Mouse (Mus musculus) left cerebral cortex, adult 18-20 months (tissue): Measurements from ENCODE around the gene Evl. TPM values are rescaled to one million over a fixed set of nuclear protein-coding genes. Genes with fewer than 3 reads are reported as not detected.

ENCODE experiments used
- DNase-seq, 2 experiments: peaks; one replicate each; pipeline ENCODE4 v3.0.0; 2021 to 2022; ENCODE audit warnings: low spot score in 2 of 2, mixed read lengths in 1 of 2
- total RNA-seq, 2 experiments: library from RNA; stranded (reverse); gene quantifications; 2 replicates each; pipeline ENCODE4 v1.2.3; 2021

Evl gene
- total RNA-seq, 2 experiments from 2014 or later: 241 to 261 TPM

GRCm38 (mm10) chr12:108637440-108637839 lies 82.9 kb downstream of the Evl start:
- DNase-seq: no peak

GRCm38 (mm10) chr12:108639126-108639525 lies 84.6 kb downstream of the Evl start:
- DNase-seq: no peak

GRCm38 (mm10) chr12:108642019-108642418 lies 87.5 kb downstream of the Evl start:
- no peak for DNase-seq

GRCm38 (mm10) chr12:108646234-108646633 lies 91.7 kb downstream of the Evl start:
- DNase-seq: no peak

- DNase-seq: no peak
Measured at GRCm38 (mm10) chr12:108647784-108648183, 93.3 kb downstream of the Evl start.

- peak; percentile 39 to 46 for DNase-seq
Measured at GRCm38 (mm10) chr12:108651053-108651660, 96.6 kb downstream of the Evl start.

GRCm38 (mm10) chr12:108653358-108654335 lies 99.1 kb downstream of the Evl start:
- DNase-seq: no peak

- DNase-seq: peak; percentile 27 to 41
Measured at GRCm38 (mm10) chr12:108657350-108657749, 102.8 kb downstream of the Evl start.

GRCm38 (mm10) chr12:108668606-108669235 lies 114.2 kb downstream of the Evl start:
- no peak for DNase-seq

GRCm38 (mm10) chr12:108671541-108671940 lies 117.0 kb downstream of the Evl start:
- no peak for DNase-seq

GRCm38 (mm10) chr12:108672908-108673307 lies 118.4 kb downstream of the Evl start:
- DNase-seq: no peak

GRCm38 (mm10) chr12:108673546-108673945 lies 119.0 kb downstream of the Evl start:
- DNase-seq: no peak

- peak; percentile 60 to 63 for DNase-seq
Measured at GRCm38 (mm10) chr12:108674502-108674901, 120.0 kb downstream of the Evl start.

GRCm38 (mm10) chr12:108674916-108675315 lies 120.4 kb downstream of the Evl start:
- DNase-seq: no peak

- no peak for DNase-seq
Measured at GRCm38 (mm10) chr12:108675614-108676401, 121.3 kb downstream of the Evl start.

GRCm38 (mm10) chr12:108677116-108677515 lies 122.6 kb downstream of the Evl start:
- DNase-seq: no peak

GRCm38 (mm10) chr12:108678366-108678765 lies 123.8 kb downstream of the Evl start:
- no peak for DNase-seq

- no peak for DNase-seq
Measured at GRCm38 (mm10) chr12:108680861-108681260, 126.3 kb downstream of the Evl start.

GRCm38 (mm10) chr12:108682240-108683023 lies 127.9 kb downstream of the Evl start:
- peak in 1 of 2 experiments; percentile 49 for DNase-seq

GRCm38 (mm10) chr12:108686463-108686862 lies 131.9 kb downstream of the Evl start:
- DNase-seq: no peak
